Mouse (Mus musculus): ENCODE results near the gene Slc38a9. TPM values are rescaled to one million over a fixed set of nuclear protein-coding genes. Genes with fewer than 3 reads are reported as not detected.
"Not testable (repeated sequence)": the region's sequence is repeated elsewhere in the genome, so short reads cannot be mapped to it uniquely, and the experiment has no call there.

Slc38a9 gene
- polyA plus RNA-seq, 1 experiment, result 73.3 TPM

DNA sequence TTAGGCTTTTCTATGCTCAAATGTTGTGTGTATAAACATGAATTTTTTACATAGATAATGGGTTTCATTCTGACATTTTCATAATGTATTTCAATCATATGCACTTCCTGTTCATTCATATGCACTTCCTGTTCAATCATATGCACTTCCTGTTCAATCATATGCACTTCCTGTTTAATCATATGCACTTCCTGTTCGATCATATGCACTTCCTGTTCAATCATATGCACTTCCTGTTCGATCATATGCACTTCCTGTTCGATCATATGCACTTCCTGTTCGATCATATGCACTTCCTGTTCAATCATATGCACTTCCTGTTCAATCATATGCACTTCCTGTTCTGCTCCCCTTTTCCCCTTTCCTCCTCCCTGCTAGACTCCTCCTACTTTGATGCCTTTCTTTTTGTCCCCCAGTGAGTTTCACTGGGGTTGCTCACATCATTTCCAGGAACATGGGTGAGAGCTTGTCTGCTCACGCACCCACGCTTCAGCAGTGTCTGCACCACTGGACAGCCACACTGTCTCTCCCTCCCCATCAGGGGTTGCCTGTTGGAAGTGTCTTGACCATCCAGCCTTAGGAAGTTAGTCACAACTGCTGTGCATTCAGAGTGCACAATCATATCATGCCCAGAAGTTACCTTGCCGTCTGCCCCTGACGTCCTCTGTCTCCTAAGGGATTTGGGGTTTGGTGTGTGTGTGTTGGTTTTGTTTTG is 35.1 kb downstream of the Slc38a9 start:
- Histone ChIP-seq H3K27ac (ENCODE audit: control insufficient read depth, insufficient read depth, low read length) (no peak overlapping the region), H3K36me3 (ENCODE audit: control insufficient read depth, insufficient read depth, low read length) (peaks cover 15% of the 10 kb centered on the region), H3K4me1 (replicated peaks; ENCODE audit: control insufficient read depth, insufficient read depth, low read length) (no peaks in the 10 kb centered on the region), H3K4me3 (ENCODE audit: control insufficient read depth, insufficient read depth, low read length) (no peak overlapping the region), H3K27me3 (ENCODE audit: control insufficient read depth, insufficient read depth, low read length) (no peaks in the 10 kb centered on the region)
- TF ChIP-seq CTCF (IDR thresholded peaks at IDR 0.05; ENCODE audit: borderline replicate concordance, control insufficient read depth, extremely low read depth, insufficient read depth, low read length, poor library complexity) (no peak), POLR2A (IDR thresholded peaks at IDR 0.05; ENCODE audit: control insufficient read depth, extremely low read depth, insufficient read depth, low read length, poor library complexity) (no peak)
- no peak for DNase-seq
- WGBS, result 95% methylated on average over 8 of the region's 8 CpGs

GRCm38 (mm10) chr13:112701256-112701655 is 40.7 kb downstream of the Slc38a9 start:
- 98% methylated on average over 8 of the region's 8 CpGs for WGBS
- no peak overlapping the region for H3K4me3 ChIP-seq (ENCODE audit: control insufficient read depth, insufficient read depth, low read length)
- H3K27me3 ChIP-seq (ENCODE audit: control insufficient read depth, insufficient read depth, low read length), result no peaks in the 10 kb centered on the region
- TF ChIP-seq CTCF (IDR thresholded peaks at IDR 0.05; ENCODE audit: borderline replicate concordance, control insufficient read depth, extremely low read depth, insufficient read depth, low read length, poor library complexity) (no peak), POLR2A (IDR thresholded peaks at IDR 0.05; ENCODE audit: control insufficient read depth, extremely low read depth, insufficient read depth, low read length, poor library complexity) (no peak)
- no peak overlapping the region for H3K27ac ChIP-seq (ENCODE audit: control insufficient read depth, insufficient read depth, low read length)
- H3K36me3 ChIP-seq (ENCODE audit: control insufficient read depth, insufficient read depth, low read length), result peaks cover 17% of the 10 kb centered on the region
- no peak for DNase-seq
- no peaks in the 10 kb centered on the region for H3K4me1 ChIP-seq (replicated peaks; ENCODE audit: control insufficient read depth, insufficient read depth, low read length)

GRCm38 (mm10) chr13:112706351-112706750 is 45.8 kb downstream of the Slc38a9 start:
- no peaks in the 10 kb centered on the region for H3K27me3 ChIP-seq (ENCODE audit: control insufficient read depth, insufficient read depth, low read length)
- no peak overlapping the region for H3K4me3 ChIP-seq (ENCODE audit: control insufficient read depth, insufficient read depth, low read length)
- no peaks in the 10 kb centered on the region for H3K4me1 ChIP-seq (replicated peaks; ENCODE audit: control insufficient read depth, insufficient read depth, low read length)
- DNase-seq, result no peak
- H3K36me3 ChIP-seq (ENCODE audit: control insufficient read depth, insufficient read depth, low read length), result peaks cover 8% of the 10 kb centered on the region
- TF ChIP-seq CTCF (IDR thresholded peaks at IDR 0.05; ENCODE audit: borderline replicate concordance, control insufficient read depth, extremely low read depth, insufficient read depth, low read length, poor library complexity) (no peak), POLR2A (IDR thresholded peaks at IDR 0.05; ENCODE audit: control insufficient read depth, extremely low read depth, insufficient read depth, low read length, poor library complexity) (no peak)
- WGBS, result 98% methylated on average over 4 of the region's 4 CpGs
- H3K27ac ChIP-seq (ENCODE audit: control insufficient read depth, insufficient read depth, low read length), result no peak overlapping the region

DNA sequence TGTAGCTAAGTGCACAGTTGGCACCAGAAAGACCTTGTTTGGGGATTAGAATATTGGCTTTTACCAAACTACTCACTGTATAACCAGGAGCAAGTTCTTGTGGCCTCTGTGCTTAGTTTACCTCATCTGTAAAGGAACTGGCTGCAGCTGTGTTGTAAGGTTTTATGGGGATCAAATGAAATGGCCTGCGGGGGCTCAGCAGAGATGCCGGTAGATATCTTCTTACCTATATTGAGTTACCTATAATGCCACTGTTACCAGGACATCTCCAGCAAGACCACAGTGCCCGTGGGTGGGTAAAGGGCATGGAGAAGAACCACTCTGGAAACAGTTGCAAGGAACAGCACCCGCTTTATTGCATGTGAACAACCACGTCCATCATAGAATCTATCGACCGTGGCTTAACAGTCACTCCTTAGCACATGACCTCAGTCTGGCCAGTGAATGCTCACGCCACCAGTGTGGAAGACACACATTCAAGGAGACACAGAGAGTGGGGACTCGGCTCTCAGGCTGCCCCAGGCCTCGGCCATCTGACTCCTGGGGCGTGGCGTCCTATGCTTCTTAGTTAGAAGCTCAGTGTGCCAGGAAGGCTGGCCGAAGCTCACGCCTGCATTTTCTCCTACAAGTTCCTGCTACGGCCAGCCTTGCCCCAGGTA is 59.7 kb downstream of the Slc38a9 start:
- DNase-seq, result no peak
- no peak overlapping the region for H3K27ac ChIP-seq (ENCODE audit: control insufficient read depth, insufficient read depth, low read length)
- no peaks in the 10 kb centered on the region for H3K4me1 ChIP-seq (replicated peaks; ENCODE audit: control insufficient read depth, insufficient read depth, low read length)
- no peak overlapping the region for H3K4me3 ChIP-seq (ENCODE audit: control insufficient read depth, insufficient read depth, low read length)
- peaks cover 6% of the 10 kb centered on the region; the same call in 1 of the 2 replicates for H3K36me3 ChIP-seq (ENCODE audit: control insufficient read depth, insufficient read depth, low read length)
- TF ChIP-seq POLR2A (IDR thresholded peaks at IDR 0.05; ENCODE audit: control insufficient read depth, extremely low read depth, insufficient read depth, low read length, poor library complexity), result no peak
- TF ChIP-seq CTCF (IDR thresholded peaks at IDR 0.05; ENCODE audit: borderline replicate concordance, control insufficient read depth, extremely low read depth, insufficient read depth, low read length, poor library complexity), result no peak
- no peaks in the 10 kb centered on the region for H3K27me3 ChIP-seq (ENCODE audit: control insufficient read depth, insufficient read depth, low read length)
- 98% methylated on average over 15 of the region's 15 CpGs for WGBS

- 93% methylated on average over 9 of the region's 9 CpGs for WGBS
- no peak for TF ChIP-seq POLR2A (IDR thresholded peaks at IDR 0.05; ENCODE audit: control insufficient read depth, extremely low read depth, insufficient read depth, low read length, poor library complexity)
- TF ChIP-seq CTCF (IDR thresholded peaks at IDR 0.05; ENCODE audit: borderline replicate concordance, control insufficient read depth, extremely low read depth, insufficient read depth, low read length, poor library complexity), result no peak
- no peak overlapping the region for H3K27ac ChIP-seq (ENCODE audit: control insufficient read depth, insufficient read depth, low read length)
- H3K36me3 ChIP-seq (ENCODE audit: control insufficient read depth, insufficient read depth, low read length), result peaks cover 6% of the 10 kb centered on the region; the same call in 1 of the 2 replicates
- H3K27me3 ChIP-seq (ENCODE audit: control insufficient read depth, insufficient read depth, low read length), result no peaks in the 10 kb centered on the region
- H3K4me3 ChIP-seq (ENCODE audit: control insufficient read depth, insufficient read depth, low read length), result no peak overlapping the region
- no peaks in the 10 kb centered on the region for H3K4me1 ChIP-seq (replicated peaks; ENCODE audit: control insufficient read depth, insufficient read depth, low read length)
- DNase-seq, result no peak
Observed at GRCm38 (mm10) chr13:112721946-112722729, 61.6 kb downstream of the Slc38a9 start.

DNA sequence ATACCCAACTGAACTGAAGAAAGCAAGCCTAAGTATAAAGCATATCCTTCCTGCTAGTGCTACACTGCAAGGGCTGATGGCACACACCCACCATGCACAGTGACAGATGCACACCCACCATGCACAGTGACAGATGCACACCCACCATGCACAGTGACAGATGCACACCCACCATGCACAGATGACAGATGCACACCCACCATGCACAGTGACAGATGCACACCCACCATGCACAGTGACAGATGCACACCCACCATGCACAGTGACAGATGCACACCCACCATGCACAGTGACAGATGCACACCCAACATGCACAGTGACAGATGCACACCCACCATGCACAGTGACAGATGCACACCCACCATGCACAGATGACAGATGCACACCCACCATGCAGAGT is 63.7 kb downstream of the Slc38a9 start:
- H3K27ac ChIP-seq (ENCODE audit: control insufficient read depth, insufficient read depth, low read length); DNase-seq; H3K4me1 ChIP-seq (replicated peaks; ENCODE audit: control insufficient read depth, insufficient read depth, low read length); H3K4me3 ChIP-seq (ENCODE audit: control insufficient read depth, insufficient read depth, low read length); H3K27me3 ChIP-seq (ENCODE audit: control insufficient read depth, insufficient read depth, low read length); H3K36me3 ChIP-seq (ENCODE audit: control insufficient read depth, insufficient read depth, low read length): not testable (repeated sequence)
